13 mouse cellular contexts compared by ENCODE assay signal in genomic region chr5:66323603-66324002, GRCm38 (mm10).
A peak's percentile ranks its signal among the peaks of the same experiment; 100 is the strongest.
DNase-seq lines count a peak whose midpoint lies in the region; ATAC-seq and TF ChIP-seq lines count a peak whose summit lies in the region.
"Had no signal": no experiment of that assay in that cellular context is flagged by ENCODE, and none has a peak within 500 bp of the region (broad histone marks: within the 10 kb centered on the region; RNA-seq: fewer than 3 reads in every experiment).

No protein-coding gene starts in this region.

- H3K27ac ChIP-seq in heart, embryonic 12.5 days (ENCODE audit: poor library complexity, severe bottlenecking): peak overlapping the region; percentile 84
- H3K27ac ChIP-seq in left cerebral cortex, adult 2 months: peak overlapping the region; percentile 24; the same call in 1 of the 2 replicates

- WGBS in heart, embryonic 12.5 days: 25% methylated on average over 10 of the region's 11 CpGs

- DNase-seq in left cerebral cortex, adult 2 months (ENCODE audit: extremely low spot score in 1 of 2, low spot score in 2 of 2): peak; percentile 50 to 59
- DNase-seq in thymus, postnatal 25 days: no peak
- DNase-seq in kidney, postnatal 25 days: no peak
- no peak for DNase-seq in spleen, adult 18-20 months
- DNase-seq: embryo, embryonic 11 days; retina, postnatal 1 day; thymus, adult 18-20 months had no signal

- no peak for TF ChIP-seq CTCF in left cerebral cortex, adult 2 months (IDR thresholded peaks at IDR 0.05)

- H3K4me3 ChIP-seq in megakaryocyte, embryonic 14.5 days (replicated peaks): peak overlapping the region; percentile 89
- H3K4me3 ChIP-seq in heart, embryonic 12.5 days: no peak overlapping the region
- no peak overlapping the region for H3K4me3 ChIP-seq in left cerebral cortex, adult 2 months

- H3K9me3 ChIP-seq in megakaryocyte, embryonic 14.5 days: no peaks in the 10 kb centered on the region
- H3K9me3 ChIP-seq in heart, embryonic 12.5 days (replicated peaks): no peaks in the 10 kb centered on the region

- H3K4me2 ChIP-seq in heart, embryonic 12.5 days: peak overlapping the region; percentile 52

- no peak for ATAC-seq in megakaryocyte, adult 5-6 weeks (ENCODE audit: poor library complexity, severe bottlenecking)
- peak; percentile 46; the same call in 1 of the 2 replicates for ATAC-seq in heart, embryonic 12.5 days (ENCODE audit: insufficient number of reproducible peaks, low FRiP score)
- ATAC-seq in cerebellum, adult (ENCODE audit: insufficient number of reproducible peaks, low FRiP score, low TSS enrichment): no peak
- ATAC-seq: forebrain, embryonic 16.5 days; intestine, embryonic 16.5 days had no signal

- H3K36me3 ChIP-seq in megakaryocyte, embryonic 14.5 days (replicated peaks; ENCODE audit: low read length): peaks cover 5% of the 10 kb centered on the region
- no peaks in the 10 kb centered on the region for H3K36me3 ChIP-seq in heart, embryonic 12.5 days

- H3K27me3 ChIP-seq in megakaryocyte, embryonic 14.5 days (replicated peaks): no peaks in the 10 kb centered on the region
- H3K27me3 ChIP-seq in heart, embryonic 12.5 days (replicated peaks): no peaks in the 10 kb centered on the region

- H3K9ac ChIP-seq in heart, embryonic 12.5 days: no peak overlapping the region

- peaks cover 79% of the 10 kb centered on the region for H3K4me1 ChIP-seq in megakaryocyte, embryonic 14.5 days
- peaks cover 65% of the 10 kb centered on the region for H3K4me1 ChIP-seq in heart, embryonic 12.5 days (replicated peaks)

- intact Hi-C loops in left cerebral cortex, adult 2 months (cut with DNase I): no loop called here

Comparison
In these comparisons a context has a peak if more than half of its experiments do, and no peak if none do; other contexts are left out.
1. DNase-seq: peak in left cerebral cortex, adult 2 months (2 of 2); none in thymus, postnatal 25 days (single experiment), kidney, postnatal 25 days (0 of 2) and spleen, adult 18-20 months (0 of 2).